Mouse (Mus musculus) ES-Bruce4 (cell line): ENCODE measurements around the gene Svs1.

Experiments used
- CTCF ChIP-seq: IDR thresholded peaks from one replicate; pipeline ENCODE4 v1.8.1; 2011; ENCODE audit warnings: low read depth, low read length
- POLR2A ChIP-seq: IDR thresholded peaks from one replicate; pipeline ENCODE4 v1.8.1; 2011; ENCODE audit warnings: low read length; ENCODE audit not compliant: insufficient read depth

- TF ChIP-seq CTCF (no peak), POLR2A (no peak)
Measured at GRCm38 (mm10) chr6:49021141-49022012, 34.7 kb downstream of the Svs1 start.
